Mouse (Mus musculus): ENCODE measurements around the gene Ffar4. TPM values are rescaled to one million over a fixed set of nuclear protein-coding genes. Genes with fewer than 3 reads are reported as not detected.

Ffar4 gene
- polyA plus RNA-seq, 1 experiment from 2014 or later: 3.4 TPM

DNA sequence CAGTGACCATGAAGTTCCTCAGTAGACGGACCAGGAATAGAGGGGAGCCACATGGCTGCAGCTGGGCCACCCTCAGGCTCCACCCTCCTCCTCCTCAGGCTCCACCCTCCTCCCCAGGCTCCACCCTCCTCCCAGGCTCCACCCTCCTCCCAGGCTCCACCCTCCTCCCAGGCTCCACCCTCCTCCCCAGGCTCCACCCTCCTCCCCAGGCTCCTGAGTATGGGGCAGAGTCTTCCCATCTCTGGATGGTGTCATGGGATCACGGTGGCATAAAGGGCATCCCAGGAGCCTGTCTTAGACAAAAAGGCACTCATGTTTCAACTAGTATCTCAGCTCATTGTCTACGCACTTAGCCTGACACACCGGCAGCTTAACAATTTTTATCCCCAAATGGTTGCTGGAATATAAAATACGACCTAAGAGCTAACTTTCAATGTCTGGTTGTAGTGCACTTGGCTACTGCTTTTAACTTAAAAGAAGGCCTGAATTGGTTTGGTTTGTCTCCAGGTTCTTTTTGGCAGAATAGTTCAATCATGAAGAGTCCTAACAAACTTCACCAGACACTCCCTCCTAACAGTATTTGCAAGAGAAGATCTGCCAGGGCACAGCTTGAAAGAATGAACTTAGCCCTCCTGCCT, 23.4 kb downstream of the Ffar4 start:
- no peak for ATAC-seq (ENCODE audit: low read depth)
- WGBS: 82% methylated on average over 5 of the region's 5 CpGs
- Histone ChIP-seq H3K27ac (ENCODE audit: low read length) (no peak overlapping the region), H3K36me3 (ENCODE audit: control insufficient read depth, insufficient read depth, low read length) (no peaks in the 10 kb centered on the region), H3K9ac (ENCODE audit: low read length) (no peak overlapping the region), H3K4me1 (replicated peaks; ENCODE audit: control insufficient read depth, insufficient read depth, low read length) (peaks cover 11% of the 10 kb centered on the region), H3K9me3 (ENCODE audit: control insufficient read depth, low read length) (no peaks in the 10 kb centered on the region), H3K4me3 (ENCODE audit: low read length) (no peak overlapping the region), H3K4me2 (ENCODE audit: low read depth, low read length) (no peak overlapping the region), H3K27me3 (ENCODE audit: control insufficient read depth, insufficient read depth, low read depth, low read length) (peaks cover 12% of the 10 kb centered on the region; the same call in 1 of the 2 replicates)

DNA sequence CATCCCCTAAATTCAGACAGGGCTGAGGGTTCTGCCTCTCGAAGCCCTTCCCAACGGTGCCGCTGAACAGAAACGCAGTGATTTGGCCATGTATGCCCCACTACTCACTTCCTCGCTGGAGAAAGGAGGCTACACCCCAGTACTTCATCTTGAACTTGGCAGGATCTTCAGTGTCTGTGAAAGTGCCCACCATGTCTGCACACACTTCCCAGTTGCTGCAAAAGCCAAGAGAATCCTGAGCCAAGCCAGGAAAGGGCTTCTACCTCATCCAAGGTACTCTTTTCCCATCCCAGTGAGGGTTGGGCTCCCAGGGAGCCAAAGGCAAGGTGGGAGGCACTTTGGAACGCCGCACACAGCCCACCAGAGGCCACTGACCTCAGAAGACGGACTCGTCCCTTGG, 27.1 kb downstream of the Ffar4 start:
- H3K9me3 ChIP-seq (ENCODE audit: control insufficient read depth, low read length): no peaks in the 10 kb centered on the region
- H3K4me2 ChIP-seq (ENCODE audit: low read depth, low read length): peak overlapping the region; percentile 99
- no peaks in the 10 kb centered on the region for H3K36me3 ChIP-seq (ENCODE audit: control insufficient read depth, insufficient read depth, low read length)
- peaks cover 13% of the 10 kb centered on the region for H3K4me1 ChIP-seq (replicated peaks; ENCODE audit: control insufficient read depth, insufficient read depth, low read length)
- no peak overlapping the region for H3K27ac ChIP-seq (ENCODE audit: low read length)
- H3K27me3 ChIP-seq (ENCODE audit: control insufficient read depth, insufficient read depth, low read depth, low read length): peaks cover 12% of the 10 kb centered on the region; the same call in 1 of the 2 replicates
- ATAC-seq (ENCODE audit: low read depth): 0 out of 2 replicates have a peak, but pooled peaks have one; percentile 7
- H3K9ac ChIP-seq (ENCODE audit: low read length): peak overlapping the region; percentile 65
- 24% methylated on average over 9 of the region's 9 CpGs for WGBS
- H3K4me3 ChIP-seq (ENCODE audit: low read length): peak overlapping the region; percentile 59

DNA sequence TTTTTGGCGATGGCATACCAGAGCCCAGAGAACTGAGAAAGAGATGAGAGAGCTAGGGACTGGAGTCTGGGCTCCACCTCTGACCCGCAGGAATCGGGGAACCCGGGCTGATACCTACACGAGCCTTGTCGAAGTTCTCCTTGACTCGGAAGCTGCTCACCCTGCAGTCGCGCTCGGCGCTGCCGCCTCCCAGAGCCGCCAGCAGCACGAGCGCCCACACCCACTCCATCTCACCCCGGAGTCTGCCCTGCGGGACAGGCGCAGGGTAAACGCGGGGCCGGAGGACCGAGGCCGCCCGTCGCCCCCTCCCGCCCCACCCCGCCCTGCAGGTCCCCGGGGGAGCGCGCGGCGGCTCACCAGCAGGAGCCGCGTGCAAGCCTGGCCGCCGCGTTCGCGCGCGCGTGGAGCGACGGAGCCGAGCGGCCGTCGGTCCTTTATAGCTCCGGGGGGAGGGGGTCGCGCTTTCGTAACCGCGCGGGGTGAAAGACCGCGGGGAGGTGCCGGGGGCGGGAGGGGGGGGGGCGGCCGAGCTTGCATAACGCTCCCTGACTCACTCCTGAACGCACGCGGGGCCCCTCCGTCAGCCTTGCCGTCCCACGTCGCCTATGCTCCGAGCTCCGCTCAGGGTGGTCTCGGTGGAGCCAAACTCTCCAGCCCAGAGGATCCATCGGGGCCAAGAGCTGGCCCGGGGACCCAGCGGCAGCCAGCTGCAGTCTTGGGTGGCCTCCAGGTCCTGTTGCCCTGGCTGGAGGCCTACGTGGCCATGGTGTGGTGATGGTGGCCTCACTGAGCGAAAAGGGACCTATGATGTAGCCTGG, 27.7 kb downstream of the Ffar4 start:
- peak overlapping the region; percentile 99 for H3K4me2 ChIP-seq (ENCODE audit: low read depth, low read length)
- H3K27me3 ChIP-seq (ENCODE audit: control insufficient read depth, insufficient read depth, low read depth, low read length): peaks cover 12% of the 10 kb centered on the region; the same call in 1 of the 2 replicates
- H3K27ac ChIP-seq (ENCODE audit: low read length): peak overlapping the region; percentile 65; the same call in 1 of the 2 replicates
- H3K9ac ChIP-seq (ENCODE audit: low read length): peak overlapping the region; percentile 65
- WGBS: under 1% methylated on average over 54 of the region's 77 CpGs
- peak overlapping the region; percentile 59 for H3K4me3 ChIP-seq (ENCODE audit: low read length)
- peaks cover 13% of the 10 kb centered on the region for H3K4me1 ChIP-seq (replicated peaks; ENCODE audit: control insufficient read depth, insufficient read depth, low read length)
- H3K9me3 ChIP-seq (ENCODE audit: control insufficient read depth, low read length): no peaks in the 10 kb centered on the region
- no peaks in the 10 kb centered on the region for H3K36me3 ChIP-seq (ENCODE audit: control insufficient read depth, insufficient read depth, low read length)
- ATAC-seq (ENCODE audit: low read depth): peak; percentile 87

DNA sequence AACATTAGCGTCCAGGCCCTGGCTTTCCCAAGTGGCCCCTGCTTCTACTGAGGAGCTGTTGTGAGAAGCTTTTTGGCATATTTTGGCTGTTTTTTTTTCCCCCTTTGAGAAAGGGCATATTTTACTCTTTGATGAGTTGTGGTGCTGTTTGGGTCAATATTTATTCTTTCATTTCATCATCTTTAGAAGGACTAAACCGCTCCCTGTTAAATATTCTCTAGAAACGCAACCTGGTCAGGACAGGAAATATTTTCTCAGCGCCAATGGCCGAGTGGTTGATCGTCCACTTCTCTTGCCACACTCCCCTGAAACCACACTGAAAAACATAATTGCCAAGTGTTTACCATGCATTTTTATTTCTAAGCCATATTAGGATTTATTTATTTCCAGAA, 28.3 kb downstream of the Ffar4 start, which contains the start of gene Rbp4:
Gene Rbp4 (minus strand): TSS at position 63 of the 392 bp plus-strand sequence.
- Histone ChIP-seq H3K9me3 (ENCODE audit: control insufficient read depth, low read length) (no peaks in the 10 kb centered on the region), H3K36me3 (ENCODE audit: control insufficient read depth, insufficient read depth, low read length) (no peaks in the 10 kb centered on the region), H3K27ac (ENCODE audit: low read length) (peak within 1 kb of the TSS; percentile 65; the same call in 1 of the 2 replicates), H3K9ac (ENCODE audit: low read length) (peak within 1 kb of the TSS; percentile 65), H3K27me3 (ENCODE audit: control insufficient read depth, insufficient read depth, low read depth, low read length) (peaks cover 12% of the 10 kb centered on the region; the same call in 1 of the 2 replicates), H3K4me2 (ENCODE audit: low read depth, low read length) (peak within 1 kb of the TSS; percentile 99), H3K4me3 (ENCODE audit: low read length) (peak within 1 kb of the TSS; percentile 59), H3K4me1 (replicated peaks; ENCODE audit: control insufficient read depth, insufficient read depth, low read length) (peaks cover 13% of the 10 kb centered on the region)
- no peak for ATAC-seq (ENCODE audit: low read depth)
- WGBS: 37% methylated on average over 6 of the region's 6 CpGs

DNA sequence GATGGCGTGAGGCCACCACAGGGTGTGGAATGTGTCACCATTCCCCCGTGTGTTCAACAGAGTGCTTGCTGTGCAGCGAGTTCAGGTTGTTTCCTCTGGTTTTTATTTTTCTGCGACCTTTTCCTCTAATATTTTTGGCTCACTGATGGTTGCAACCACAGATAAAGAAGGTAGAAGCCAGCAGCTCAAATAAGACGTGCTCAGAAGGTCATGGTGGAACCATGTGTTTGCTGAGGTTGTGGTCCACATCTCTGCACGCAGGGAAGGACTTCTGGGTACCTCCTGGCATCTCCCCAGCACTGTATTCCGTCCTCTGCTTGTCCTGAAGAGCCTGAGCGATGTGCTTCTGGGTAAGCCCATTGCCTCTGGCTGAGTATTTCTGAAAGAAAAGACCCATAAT, 29.8 kb downstream of the Ffar4 start:
- H3K4me2 ChIP-seq (ENCODE audit: low read depth, low read length): no peak overlapping the region
- H3K9me3 ChIP-seq (ENCODE audit: control insufficient read depth, low read length): no peaks in the 10 kb centered on the region
- peaks cover 13% of the 10 kb centered on the region for H3K4me1 ChIP-seq (replicated peaks; ENCODE audit: control insufficient read depth, insufficient read depth, low read length)
- H3K27me3 ChIP-seq (ENCODE audit: control insufficient read depth, insufficient read depth, low read depth, low read length): peaks cover 12% of the 10 kb centered on the region; the same call in 1 of the 2 replicates
- 58% methylated on average over 8 of the region's 8 CpGs for WGBS
- no peak overlapping the region for H3K27ac ChIP-seq (ENCODE audit: low read length)
- no peaks in the 10 kb centered on the region for H3K36me3 ChIP-seq (ENCODE audit: control insufficient read depth, insufficient read depth, low read length)
- ATAC-seq (ENCODE audit: low read depth): no peak
- no peak overlapping the region for H3K9ac ChIP-seq (ENCODE audit: low read length)
- no peak overlapping the region for H3K4me3 ChIP-seq (ENCODE audit: low read length)

DNA sequence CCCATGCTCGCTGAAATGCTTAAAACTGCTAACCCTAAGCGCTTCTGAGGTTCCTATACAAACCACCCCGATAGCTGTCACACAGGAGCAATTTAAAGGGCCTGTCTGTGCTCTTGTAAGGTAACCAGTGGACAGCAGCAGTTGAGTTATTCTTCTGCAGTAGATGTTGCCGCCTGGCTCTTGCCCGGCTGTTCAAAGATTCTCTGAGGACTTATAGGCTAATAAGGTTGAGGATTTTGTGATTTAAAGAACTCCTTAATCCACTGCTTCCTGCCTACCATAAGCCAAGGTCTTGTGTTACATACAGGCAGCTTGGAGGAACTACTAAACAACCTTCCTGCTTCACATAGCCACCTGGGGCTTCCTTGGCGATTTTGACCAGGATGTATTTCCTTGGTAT, 35.6 kb downstream of the Ffar4 start, which contains the start of gene Pde6c:
Gene Pde6c (plus strand): TSS at position 301 of the 400 bp plus-strand sequence.
- ATAC-seq (ENCODE audit: low read depth): no peak

DNA sequence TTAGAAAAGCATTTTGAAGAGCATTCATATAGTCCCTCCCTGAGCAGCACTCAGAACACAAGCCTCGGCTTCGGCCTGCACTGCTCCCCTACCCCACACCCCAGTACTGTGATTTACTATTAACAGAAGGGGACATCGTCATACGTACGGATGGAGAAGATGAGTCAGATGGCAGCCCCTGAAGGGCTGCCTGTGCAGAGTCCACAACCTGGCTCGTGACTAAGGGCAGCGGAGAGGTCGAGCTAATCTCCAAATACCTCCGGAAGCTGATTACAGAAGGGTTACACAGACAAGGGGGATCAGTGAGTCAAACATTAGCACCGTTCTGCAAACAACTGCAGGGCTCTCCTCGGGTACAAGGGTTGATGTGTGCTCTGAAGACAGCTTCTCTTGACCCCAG, 37.1 kb downstream of the Ffar4 start:
- H3K27ac ChIP-seq (ENCODE audit: low read length): no peak overlapping the region
- no peaks in the 10 kb centered on the region for H3K27me3 ChIP-seq (ENCODE audit: control insufficient read depth, insufficient read depth, low read depth, low read length)
- no peak for ATAC-seq (ENCODE audit: low read depth)
- no peak overlapping the region for H3K4me3 ChIP-seq (ENCODE audit: low read length)
- H3K9ac ChIP-seq (ENCODE audit: low read length): no peak overlapping the region
- H3K36me3 ChIP-seq (ENCODE audit: control insufficient read depth, insufficient read depth, low read length): no peaks in the 10 kb centered on the region
- WGBS: 27% methylated on average over 11 of the region's 11 CpGs
- H3K4me2 ChIP-seq (ENCODE audit: low read depth, low read length): no peak overlapping the region
- no peaks in the 10 kb centered on the region for H3K4me1 ChIP-seq (replicated peaks; ENCODE audit: control insufficient read depth, insufficient read depth, low read length)
- H3K9me3 ChIP-seq (ENCODE audit: control insufficient read depth, low read length): no peaks in the 10 kb centered on the region

More for the DNA sequence above, 35.6 kb downstream of the Ffar4 start, which contains the start of gene Pde6c:
- no peaks in the 10 kb centered on the region for H3K36me3 ChIP-seq (ENCODE audit: control insufficient read depth, insufficient read depth, low read length)
- no peak within 1 kb of the TSS for H3K4me3 ChIP-seq (ENCODE audit: low read length)
- H3K27me3 ChIP-seq (ENCODE audit: control insufficient read depth, insufficient read depth, low read depth, low read length): no peaks in the 10 kb centered on the region
- H3K4me2 ChIP-seq (ENCODE audit: low read depth, low read length): no peak within 1 kb of the TSS
- H3K9ac ChIP-seq (ENCODE audit: low read length): no peak within 1 kb of the TSS
- no peaks in the 10 kb centered on the region for H3K9me3 ChIP-seq (ENCODE audit: control insufficient read depth, low read length)
- H3K27ac ChIP-seq (ENCODE audit: low read length): no peak within 1 kb of the TSS
- 74% methylated on average over 6 of the region's 6 CpGs for WGBS
- no peaks in the 10 kb centered on the region for H3K4me1 ChIP-seq (replicated peaks; ENCODE audit: control insufficient read depth, insufficient read depth, low read length)

DNA sequence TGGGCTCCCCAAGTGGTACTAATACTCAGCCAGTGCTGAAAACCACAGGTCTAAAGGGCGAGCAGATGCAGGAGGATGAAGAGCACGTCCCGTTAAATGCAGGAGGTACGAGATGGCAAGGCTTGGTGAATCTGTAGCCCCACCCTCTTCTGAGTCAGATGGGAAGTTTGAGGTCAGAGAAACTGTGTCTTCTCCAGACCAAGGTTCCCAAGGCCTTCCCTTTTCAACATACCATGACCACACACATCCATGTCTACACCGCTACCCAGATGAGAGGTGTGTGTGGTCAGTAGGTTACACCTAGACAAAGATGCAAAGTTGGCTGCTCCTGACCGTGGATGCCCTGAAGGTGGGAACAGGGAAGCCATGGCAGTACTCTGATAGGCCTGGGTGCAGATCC, 37.9 kb downstream of the Ffar4 start:
- Histone ChIP-seq H3K27ac (ENCODE audit: low read length) (no peak overlapping the region), H3K4me2 (ENCODE audit: low read depth, low read length) (no peak overlapping the region), H3K4me1 (replicated peaks; ENCODE audit: control insufficient read depth, insufficient read depth, low read length) (no peaks in the 10 kb centered on the region), H3K9ac (ENCODE audit: low read length) (no peak overlapping the region), H3K27me3 (ENCODE audit: control insufficient read depth, insufficient read depth, low read depth, low read length) (no peaks in the 10 kb centered on the region), H3K9me3 (ENCODE audit: control insufficient read depth, low read length) (no peaks in the 10 kb centered on the region), H3K36me3 (ENCODE audit: control insufficient read depth, insufficient read depth, low read length) (no peaks in the 10 kb centered on the region), H3K4me3 (ENCODE audit: low read length) (no peak overlapping the region)
- ATAC-seq (ENCODE audit: low read depth): no peak
- 75% methylated on average over 6 of the region's 6 CpGs for WGBS

All from lung, embryonic 16.5 days (tissue).